Mouse (Mus musculus) embryonic facial prominence, embryonic 12.5 days (tissue): Measurements from ENCODE around the gene Arl2. TPM values are rescaled to one million over a fixed set of nuclear protein-coding genes. Genes with fewer than 3 reads are reported as not detected.

Source experiments
- ATAC-seq: fragments of 200-750 bp; cut with Nextera tagmentation; 2 replicates; pipeline ENCODE4 v1.8.0; 2017; ENCODE audit not compliant: insufficient number of reproducible peaks, insufficient read depth, low FRiP score, low TSS enrichment
- H3K27ac ChIP-seq: fragments of 300-500 bp; sonication (generic); 2 replicates; pipeline ENCODE4 v1.5.1; 2016; ENCODE audit warnings: mild to moderate bottlenecking
- H3K27me3 ChIP-seq: fragments of 300-500 bp; sonication (generic); 2 replicates; pipeline ENCODE4 v1.6.1; 2016; ENCODE audit warnings: mild to moderate bottlenecking, moderate library complexity
- H3K36me3 ChIP-seq: fragments of 300-500 bp; sonication (generic); 2 replicates; pipeline ENCODE4 v1.6.1; 2016; ENCODE audit warnings: mild to moderate bottlenecking
- H3K4me1 ChIP-seq: fragments of 300-500 bp; sonication (generic); 2 replicates; pipeline ENCODE4 v1.6.1; 2016
- H3K4me2 ChIP-seq: fragments of 300-500 bp; sonication (generic); replicated peaks from 2 replicates; pipeline ENCODE4 v1.6.1; 2016; ENCODE audit warnings: mild to moderate bottlenecking, moderate library complexity
- H3K4me3 ChIP-seq: fragments of 300-500 bp; sonication (generic); 2 replicates; pipeline ENCODE4 v1.5.1; 2016; ENCODE audit warnings: mild to moderate bottlenecking
- H3K9ac ChIP-seq: fragments of 300-500 bp; sonication (generic); 2 replicates; pipeline ENCODE4 v1.6.1; 2016; ENCODE audit warnings: mild to moderate bottlenecking, moderate library complexity
- H3K9me3 ChIP-seq: fragments of 300-500 bp; sonication (generic); 2 replicates; pipeline ENCODE4 v1.6.1; 2016; ENCODE audit warnings: mild to moderate bottlenecking, moderate library complexity
- WGBS: fragments of 180-500 bp; shearing (Covaris S2); methylation state at CpG from one replicate; pipeline ENCODE4 v1.1.7; 2016; 5-methylcytosine and 5-hydroxymethylcytosine counted together
- polyA plus RNA-seq: library from polyadenylated mRNA; unstranded; fragments of >200 nt; fragmentation: Nextera tagmentation; extraction: Ambion mirVana; gene quantifications from 2 replicates; pipeline ENCODE4 v1.2.1, GENCODE M21; 2016

Arl2 gene
- polyA plus RNA-seq: 100 and 102 TPM in 2 replicates

DNA sequence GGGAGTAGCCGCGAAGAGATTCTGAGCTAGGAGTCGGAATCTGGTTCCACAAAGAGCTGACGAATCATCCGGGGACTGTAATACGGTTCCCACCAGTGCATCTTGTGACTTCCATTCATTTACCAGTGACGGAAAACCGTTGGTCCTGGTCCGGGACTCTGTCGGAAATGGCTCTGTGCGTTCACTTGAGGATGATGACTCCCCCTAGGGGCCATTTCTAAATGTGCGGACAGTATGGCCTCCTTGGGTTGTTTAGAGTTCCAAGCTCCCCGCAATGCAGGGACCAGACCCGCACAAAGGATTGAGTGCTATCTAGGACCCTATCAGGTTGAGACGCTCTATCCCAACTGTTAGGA, at the start of gene Arl2:
Gene Arl2, minus strand, starts transcription at position 155 of the 356 bp plus-strand sequence.
- H3K27ac ChIP-seq: peak within 1 kb of the TSS; percentile 97
- H3K36me3 ChIP-seq: peaks cover 17% of the 10 kb centered on the region
- H3K9me3 ChIP-seq: no peaks in the 10 kb centered on the region
- H3K4me3 ChIP-seq: peak within 1 kb of the TSS; percentile 59
- peak within 1 kb of the TSS; percentile 67 for H3K4me2 ChIP-seq
- peak within 1 kb of the TSS; percentile 85 for H3K9ac ChIP-seq
- ATAC-seq: peak; percentile 61
- H3K4me1 ChIP-seq: peaks cover 6% of the 10 kb centered on the region; the same call in 1 of the 2 replicates
- no peaks in the 10 kb centered on the region for H3K27me3 ChIP-seq
- under 1% methylated on average over 15 of the region's 15 CpGs for WGBS

DNA sequence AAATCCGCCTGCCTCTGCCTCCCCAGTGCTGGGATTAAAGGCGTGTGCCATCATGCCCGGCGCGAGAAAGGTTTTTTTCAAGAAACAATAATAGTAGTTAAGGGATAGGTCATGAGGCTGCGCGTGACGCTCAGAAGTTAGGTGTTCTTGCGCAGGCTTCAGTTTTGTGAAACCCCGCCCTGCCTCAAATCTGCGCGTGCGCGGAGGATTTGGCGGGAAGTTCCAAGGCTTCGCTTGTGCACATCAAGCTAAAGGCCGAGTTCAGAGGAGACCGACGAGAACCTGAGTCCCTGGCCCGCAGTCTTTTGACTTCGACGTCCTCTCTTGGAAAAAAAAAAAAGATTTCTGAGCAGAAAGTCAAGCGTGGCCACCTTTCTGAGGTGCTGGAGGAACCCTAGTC, 42.8 kb upstream of the Arl2 start, which contains the start of gene Majin:
Gene Majin, plus strand, starts transcription at position 258 of the 400 bp plus-strand sequence.
- Histone ChIP-seq H3K4me1 (no peaks in the 10 kb centered on the region), H3K36me3 (no peaks in the 10 kb centered on the region), H3K27me3 (no peaks in the 10 kb centered on the region), H3K4me2 (no peak within 1 kb of the TSS), H3K9me3 (no peaks in the 10 kb centered on the region), H3K9ac (no peak within 1 kb of the TSS), H3K4me3 (no peak within 1 kb of the TSS), H3K27ac (no peak within 1 kb of the TSS)
- WGBS: 86% methylated on average over 23 of the region's 23 CpGs
- ATAC-seq: no peak

DNA sequence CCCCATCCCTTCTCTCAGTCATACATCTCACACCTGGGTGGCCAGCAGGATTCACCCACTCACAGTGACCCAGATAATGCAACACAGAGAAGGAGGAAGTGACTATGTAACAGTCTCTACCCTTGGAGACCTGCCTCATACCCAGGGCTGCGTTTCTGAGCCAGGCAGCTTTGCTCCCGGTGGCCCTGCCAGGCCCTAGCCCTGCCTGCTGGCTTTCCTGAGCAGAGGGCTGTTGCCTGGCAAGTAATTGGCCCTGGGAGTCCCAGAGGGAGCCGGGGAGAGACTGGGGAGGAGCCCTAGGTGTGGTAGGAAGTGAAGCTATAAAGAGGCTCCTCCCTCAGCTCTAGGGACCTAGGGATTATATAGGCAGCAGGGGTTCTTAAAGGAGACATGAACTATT, 41.2 kb upstream of the Arl2 start:
- Histone ChIP-seq H3K9me3 (no peaks in the 10 kb centered on the region), H3K27me3 (no peaks in the 10 kb centered on the region), H3K9ac (no peak overlapping the region), H3K27ac (no peak overlapping the region), H3K4me1 (no peaks in the 10 kb centered on the region), H3K36me3 (no peaks in the 10 kb centered on the region), H3K4me3 (no peak overlapping the region), H3K4me2 (no peak overlapping the region)
- WGBS: 3% methylated on average over 3 of the region's 3 CpGs
- 0 out of 2 replicates have a peak, but pooled peaks have one; percentile 47 for ATAC-seq

DNA sequence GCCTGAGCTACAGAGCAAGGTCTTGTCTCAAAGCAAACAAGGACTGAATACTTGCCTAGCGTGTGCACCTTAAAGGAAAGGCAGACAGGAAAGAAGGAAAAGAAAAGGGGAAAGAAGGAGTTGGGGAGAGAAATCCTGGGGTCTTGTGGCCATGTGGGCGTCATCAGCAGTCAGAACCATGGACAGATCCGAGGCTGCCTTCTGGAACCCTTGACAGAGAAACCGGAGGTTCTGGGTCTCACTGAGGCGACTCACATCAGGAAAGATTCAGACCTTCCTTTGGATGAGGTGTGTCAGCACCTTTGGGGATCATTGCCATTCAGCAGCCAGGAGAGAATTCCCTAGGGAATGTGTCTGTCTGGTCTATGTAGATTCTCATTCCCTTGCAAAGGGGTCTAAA, 40.3 kb upstream of the Arl2 start:
- Histone ChIP-seq H3K4me1 (no peaks in the 10 kb centered on the region), H3K4me3 (no peak overlapping the region), H3K27me3 (no peaks in the 10 kb centered on the region), H3K4me2 (no peak overlapping the region), H3K36me3 (no peaks in the 10 kb centered on the region), H3K9me3 (no peaks in the 10 kb centered on the region), H3K9ac (no peak overlapping the region), H3K27ac (no peak overlapping the region)
- ATAC-seq: no peak
- WGBS: 14% methylated on average over 5 of the region's 5 CpGs

DNA sequence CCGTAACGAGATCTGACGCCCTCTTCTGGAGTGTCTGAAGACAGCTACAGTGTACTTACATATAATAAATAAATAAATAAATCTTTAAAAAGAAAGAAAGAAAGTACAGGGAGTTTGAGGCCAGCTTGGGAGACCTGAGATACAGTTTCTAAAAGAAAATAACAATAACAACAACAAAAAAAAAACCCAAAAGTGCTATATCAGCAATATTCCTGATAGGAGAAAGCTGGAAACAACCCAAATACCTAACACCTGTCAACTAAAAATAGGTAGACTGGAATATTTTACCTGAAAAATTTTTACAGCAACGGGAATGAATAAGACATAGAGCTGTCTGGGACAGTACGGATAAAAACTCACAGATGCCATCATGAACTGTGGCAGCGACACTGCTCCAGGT, 37.4 kb upstream of the Arl2 start:
- Histone ChIP-seq H3K4me2 (no peak overlapping the region), H3K4me3 (no peak overlapping the region), H3K4me1 (peaks cover 2% of the 10 kb centered on the region; the same call in 1 of the 2 replicates), H3K9me3 (no peaks in the 10 kb centered on the region), H3K36me3 (no peaks in the 10 kb centered on the region), H3K27ac (no peak overlapping the region), H3K27me3 (no peaks in the 10 kb centered on the region), H3K9ac (no peak overlapping the region)
- no peak for ATAC-seq
- 90% methylated on average over 6 of the region's 6 CpGs for WGBS

DNA sequence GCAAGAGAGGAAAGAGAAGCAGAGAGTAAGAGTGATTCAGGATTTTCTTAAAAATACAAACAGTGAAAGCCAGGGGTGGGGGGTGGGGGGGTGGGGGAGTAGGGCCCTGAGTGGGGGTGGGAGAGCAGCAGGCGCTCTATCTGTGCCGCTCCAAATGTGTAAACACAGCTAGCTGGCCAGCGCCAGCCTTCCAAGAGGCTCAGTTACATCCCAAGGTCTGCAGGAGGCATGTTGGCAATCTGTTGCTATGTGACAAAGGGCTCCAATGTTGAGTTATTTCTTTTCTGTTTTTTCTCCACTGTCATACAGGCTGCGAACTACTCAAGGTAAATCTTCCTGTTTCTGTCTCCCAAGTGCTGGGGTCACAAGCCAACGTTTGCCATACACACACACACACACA, 33.4 kb upstream of the Arl2 start:
- Histone ChIP-seq H3K27ac (no peak overlapping the region), H3K9ac (no peak overlapping the region), H3K4me2 (no peak overlapping the region), H3K4me3 (no peak overlapping the region), H3K27me3 (no peaks in the 10 kb centered on the region), H3K9me3 (no peaks in the 10 kb centered on the region), H3K4me1 (peaks cover 2% of the 10 kb centered on the region; the same call in 1 of the 2 replicates), H3K36me3 (no peaks in the 10 kb centered on the region)
- 35% methylated on average over 5 of the region's 5 CpGs for WGBS
- ATAC-seq: no peak

DNA sequence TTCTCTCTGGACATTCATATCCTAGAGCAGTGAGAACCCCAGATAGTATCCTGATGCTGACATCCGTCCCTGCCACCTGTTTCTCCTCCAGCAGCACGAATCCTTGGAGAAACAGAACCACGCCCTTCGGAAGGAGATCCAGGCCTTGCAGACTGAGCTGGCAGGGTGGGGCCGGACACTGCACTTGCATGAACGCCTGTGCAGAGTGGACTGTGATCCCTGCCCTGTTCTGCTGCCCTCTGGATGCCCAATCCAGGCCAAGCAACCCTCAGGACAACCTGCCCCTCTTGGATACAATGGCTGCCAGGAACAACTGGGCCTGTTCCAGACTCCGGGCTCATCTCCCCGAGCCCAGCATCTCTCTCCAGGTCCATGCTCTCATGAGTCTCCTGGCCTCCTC, 29.9 kb upstream of the Arl2 start:
- Histone ChIP-seq H3K27me3 (no peaks in the 10 kb centered on the region), H3K36me3 (no peaks in the 10 kb centered on the region), H3K4me1 (peaks cover 2% of the 10 kb centered on the region; the same call in 1 of the 2 replicates), H3K9ac (no peak overlapping the region), H3K9me3 (no peaks in the 10 kb centered on the region), H3K4me2 (no peak overlapping the region), H3K27ac (no peak overlapping the region), H3K4me3 (no peak overlapping the region)
- WGBS: 79% methylated on average over 8 of the region's 8 CpGs
- no peak for ATAC-seq

DNA sequence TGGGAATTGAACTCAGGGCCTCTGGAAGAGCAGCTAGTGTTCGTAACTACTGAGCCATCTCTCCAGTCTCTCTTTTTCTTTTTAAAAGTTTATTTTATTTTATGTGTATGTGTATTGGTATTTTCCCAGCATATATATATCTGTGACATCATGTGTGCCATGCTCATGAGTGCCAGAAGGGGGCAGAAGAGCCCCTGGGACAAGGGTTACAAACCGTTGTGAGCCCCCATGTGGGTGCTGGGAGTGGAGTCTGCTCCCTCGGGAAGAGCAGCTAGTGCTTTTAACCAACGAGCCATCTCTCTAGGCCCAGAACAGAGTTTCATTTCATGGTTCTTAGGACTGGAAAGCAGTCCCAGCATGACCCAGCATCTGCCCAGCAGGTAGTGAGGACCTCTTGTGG, 25.4 kb upstream of the Arl2 start:
- no peak overlapping the region for H3K4me2 ChIP-seq
- WGBS: 74% methylated on average over 4 of the region's 4 CpGs

DNA sequence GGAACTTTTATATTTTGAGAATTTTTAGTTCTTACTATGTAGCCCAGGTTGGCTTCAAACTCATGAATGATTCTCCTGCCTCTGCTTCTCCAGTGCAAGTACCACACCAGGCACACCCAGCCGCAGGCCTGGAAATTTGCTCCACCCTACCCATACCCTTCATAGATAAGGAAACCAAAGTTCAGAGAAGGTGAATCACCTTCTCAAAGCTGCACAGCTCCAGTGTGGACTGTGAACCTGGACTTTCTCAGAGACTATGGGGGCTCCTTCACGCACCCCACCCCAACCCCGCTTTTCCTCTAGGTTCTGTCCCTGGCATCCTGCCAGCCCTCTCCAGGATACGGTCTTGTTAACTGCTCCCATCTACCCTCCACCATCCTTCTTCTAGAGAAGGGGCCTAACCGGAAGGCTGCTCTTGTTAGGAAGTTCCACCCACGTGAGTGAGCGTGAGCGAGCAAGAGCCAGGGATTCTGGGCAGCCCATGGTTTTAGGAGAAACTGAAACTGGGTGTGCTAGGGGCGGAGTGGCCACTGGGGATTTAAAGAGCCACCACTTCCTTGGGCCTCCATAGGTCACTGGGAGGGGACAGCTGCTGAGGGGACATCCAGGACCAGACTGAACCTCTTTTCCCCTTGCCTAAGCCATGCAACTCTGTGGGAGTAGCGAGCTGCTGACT, 22.7 kb upstream of the Arl2 start:
- Histone ChIP-seq H3K27me3 (no peaks in the 10 kb centered on the region), H3K27ac (no peak overlapping the region), H3K4me3 (no peak overlapping the region), H3K9ac (no peak overlapping the region), H3K36me3 (no peaks in the 10 kb centered on the region), H3K4me1 (no peaks in the 10 kb centered on the region), H3K9me3 (no peaks in the 10 kb centered on the region), H3K4me2 (no peak overlapping the region)
- no peak for ATAC-seq
- WGBS: 71% methylated on average over 10 of the region's 10 CpGs

More for the DNA sequence above, 25.4 kb upstream of the Arl2 start:
- no peak overlapping the region for H3K4me3 ChIP-seq
- no peaks in the 10 kb centered on the region for H3K27me3 ChIP-seq
- no peaks in the 10 kb centered on the region for H3K36me3 ChIP-seq
- no peaks in the 10 kb centered on the region for H3K4me1 ChIP-seq
- no peak overlapping the region for H3K9ac ChIP-seq
- no peaks in the 10 kb centered on the region for H3K9me3 ChIP-seq
- no peak overlapping the region for H3K27ac ChIP-seq
- ATAC-seq: no peak

DNA sequence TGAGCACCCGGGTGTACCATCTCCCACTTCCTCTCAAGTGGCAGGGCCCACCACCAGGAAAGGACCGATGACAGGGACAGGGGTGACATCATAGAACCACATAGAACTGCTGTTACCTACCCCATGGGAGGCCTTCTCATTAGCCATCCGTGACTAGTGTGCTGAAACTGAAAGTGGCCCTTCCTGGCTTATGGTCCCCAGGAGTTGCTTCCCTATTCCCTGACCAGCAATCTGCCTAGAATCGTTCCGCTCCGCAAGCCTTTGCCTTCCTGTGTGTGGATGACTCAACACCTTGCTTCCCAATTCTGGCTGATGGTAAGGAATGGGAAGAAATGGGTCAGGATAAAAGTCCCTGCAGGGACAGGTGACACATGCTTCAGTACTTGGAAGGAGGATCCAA, 15.9 kb upstream of the Arl2 start:
- no peak overlapping the region for H3K9ac ChIP-seq
- no peaks in the 10 kb centered on the region for H3K4me1 ChIP-seq
- no peak for ATAC-seq
- H3K36me3 ChIP-seq: no peaks in the 10 kb centered on the region
- no peaks in the 10 kb centered on the region for H3K27me3 ChIP-seq
- H3K27ac ChIP-seq: no peak overlapping the region
- no peak overlapping the region for H3K4me3 ChIP-seq
- WGBS: 74% methylated on average over 6 of the region's 6 CpGs
- no peak overlapping the region for H3K4me2 ChIP-seq
- no peaks in the 10 kb centered on the region for H3K9me3 ChIP-seq

DNA sequence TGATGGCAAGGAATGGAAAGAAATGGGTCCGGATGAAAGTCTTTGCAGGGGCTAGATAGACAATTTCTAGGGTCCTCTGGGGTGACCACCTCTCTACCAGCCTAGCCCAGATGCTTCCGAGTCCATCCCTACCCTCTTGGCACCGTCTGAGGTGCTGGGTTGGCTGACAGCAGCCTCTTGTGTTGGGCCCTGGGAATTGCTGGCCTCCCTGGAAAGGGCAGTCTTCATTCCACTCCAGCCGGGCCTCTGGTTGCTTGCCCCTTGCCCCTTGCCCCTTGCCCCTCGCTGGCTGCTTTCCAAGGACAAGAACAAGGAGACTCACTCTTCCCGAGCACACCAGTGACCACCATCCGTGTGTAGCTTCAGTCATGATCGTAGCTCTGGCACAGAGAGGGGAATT, 15.0 kb upstream of the Arl2 start:
- no peaks in the 10 kb centered on the region for H3K36me3 ChIP-seq
- H3K27me3 ChIP-seq: 0 out of 2 replicates have a peak, but pooled peaks cover 3% of the 10 kb centered on the region
- ATAC-seq: no peak
- no peak overlapping the region for H3K4me3 ChIP-seq
- H3K4me1 ChIP-seq: no peaks in the 10 kb centered on the region
- no peak overlapping the region for H3K27ac ChIP-seq
- no peak overlapping the region for H3K4me2 ChIP-seq
- H3K9ac ChIP-seq: no peak overlapping the region
- no peaks in the 10 kb centered on the region for H3K9me3 ChIP-seq
- WGBS: 56% methylated on average over 8 of the region's 8 CpGs

DNA sequence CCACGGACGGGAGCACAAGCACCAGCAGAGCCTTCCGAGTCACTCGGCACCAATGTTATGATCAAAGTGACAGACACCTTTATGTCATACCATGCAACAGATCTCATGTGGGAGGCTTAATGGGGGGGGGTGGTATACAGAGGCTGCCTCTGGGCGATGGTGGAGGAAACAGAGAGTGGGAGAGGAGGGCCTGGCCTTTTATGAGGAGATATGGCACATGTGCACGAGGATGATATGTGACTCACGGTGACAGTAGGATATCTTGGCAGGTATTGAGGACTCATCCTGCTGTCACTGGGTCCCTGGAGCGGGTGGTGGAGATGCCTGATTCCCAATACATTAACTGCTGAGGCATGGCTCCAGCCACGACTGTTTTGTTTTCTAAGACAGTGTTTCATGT, 13.8 kb upstream of the Arl2 start:
- no peak overlapping the region for H3K4me2 ChIP-seq
- H3K4me3 ChIP-seq: no peak overlapping the region
- no peak overlapping the region for H3K27ac ChIP-seq
- 81% methylated on average over 9 of the region's 9 CpGs for WGBS
- H3K9me3 ChIP-seq: no peaks in the 10 kb centered on the region
- H3K4me1 ChIP-seq: no peaks in the 10 kb centered on the region
- no peak overlapping the region for H3K9ac ChIP-seq
- H3K27me3 ChIP-seq: 0 out of 2 replicates have a peak, but pooled peaks cover 3% of the 10 kb centered on the region
- ATAC-seq: no peak
- no peaks in the 10 kb centered on the region for H3K36me3 ChIP-seq
